Mouse (Mus musculus) inflammation-experienced regulatory T-cells, adult 6 months (primary cell): ENCODE data around the gene Prss56. TPM values are rescaled to one million over a fixed set of nuclear protein-coding genes. Genes with fewer than 3 reads are reported as not detected.

Experiments
- ATAC-seq: one replicate; pipeline ENCODE4 v1.8.0; 2017
- polyA plus RNA-seq, 3 experiments: library from polyadenylated mRNA; unstranded; fragments of 100-300 nt; shearing (Covaris generic); gene quantifications; one replicate each; pipeline ENCODE4 v1.2.1; 2017

Prss56 gene
- not detected for polyA plus RNA-seq

DNA sequence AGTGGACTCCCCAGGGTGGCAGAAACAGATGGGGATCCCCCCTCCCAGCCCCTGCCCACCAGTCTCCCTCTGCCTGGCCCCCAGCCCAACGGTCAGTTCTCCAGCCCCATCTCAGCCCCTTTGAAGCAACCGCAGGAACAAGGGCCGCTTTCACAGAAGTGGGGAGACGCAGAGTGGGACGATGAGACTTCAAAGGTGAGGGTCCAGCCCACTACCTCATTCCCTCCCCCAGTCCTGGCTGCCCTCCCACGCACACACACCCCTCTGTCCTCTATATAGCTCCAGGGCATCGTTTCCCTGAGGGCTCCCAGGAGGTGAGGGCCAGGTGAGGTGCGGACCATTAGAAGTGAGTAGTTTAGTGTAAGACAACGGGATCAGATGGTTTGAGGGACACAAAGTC lies at the start of gene Prss56:
Gene Prss56, plus strand, starts transcription at position 301 of the 400 bp plus-strand sequence.
- no peak for ATAC-seq

DNA sequence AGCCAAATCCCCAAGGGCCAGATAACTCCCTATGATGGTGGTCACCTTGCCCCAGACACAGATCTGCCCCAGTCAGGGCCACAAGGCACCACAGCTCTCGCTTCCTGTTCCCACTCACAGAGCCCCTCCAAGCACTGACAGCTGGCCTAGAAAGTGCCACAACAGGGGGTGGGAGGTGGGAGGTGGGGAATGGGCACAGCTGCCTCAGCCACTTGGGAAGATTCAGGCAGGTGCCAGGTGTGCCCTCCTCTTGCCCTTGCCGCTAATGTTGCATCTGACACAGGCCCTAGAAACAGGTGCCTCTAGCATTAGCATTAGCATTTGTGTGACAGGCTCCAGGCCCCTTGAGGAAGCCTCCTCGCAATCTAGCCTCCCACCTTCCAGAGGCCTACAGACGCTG lies 41.6 kb upstream of the Prss56 start:
- no peak for ATAC-seq

DNA sequence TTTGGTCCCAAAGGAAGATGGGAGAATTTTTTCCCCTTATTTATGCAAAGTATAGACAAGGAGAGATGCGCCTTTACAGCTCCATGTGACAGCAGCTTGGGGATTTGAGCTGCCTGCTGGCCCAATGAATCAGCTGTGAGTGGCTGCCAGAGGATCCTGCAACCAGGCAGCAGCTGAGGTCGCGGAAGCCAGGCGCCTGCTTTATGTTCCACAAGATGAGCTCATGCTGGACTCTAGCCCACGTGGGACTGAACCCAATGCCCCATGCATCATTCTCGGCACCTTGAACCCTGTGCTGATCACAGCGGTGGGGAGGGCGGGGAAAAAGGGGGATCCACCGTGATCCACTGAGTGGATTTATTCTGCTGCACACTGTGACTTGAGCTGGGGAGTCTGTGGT lies 40.7 kb upstream of the Prss56 start:
- no peak for ATAC-seq

DNA sequence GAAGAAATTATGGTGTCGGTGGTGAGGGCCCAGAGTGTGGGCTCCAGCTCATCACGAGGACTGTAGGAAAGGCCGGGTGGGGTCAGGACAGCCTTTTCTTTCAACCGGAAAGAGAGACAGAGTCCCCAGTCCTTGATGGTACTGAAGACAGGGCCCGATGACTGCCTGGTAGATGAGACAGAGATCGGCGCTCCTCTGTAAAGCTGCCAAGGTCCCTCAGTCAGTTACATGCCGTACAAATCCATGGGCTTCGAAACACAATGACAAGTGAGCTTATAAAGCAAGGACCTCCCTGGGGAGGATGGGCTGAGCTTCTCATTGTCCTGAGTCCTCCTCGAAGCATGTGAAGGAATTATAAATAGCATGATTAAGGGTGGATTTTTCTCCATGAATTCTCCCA lies 40.0 kb upstream of the Prss56 start:
- no peak for ATAC-seq

DNA sequence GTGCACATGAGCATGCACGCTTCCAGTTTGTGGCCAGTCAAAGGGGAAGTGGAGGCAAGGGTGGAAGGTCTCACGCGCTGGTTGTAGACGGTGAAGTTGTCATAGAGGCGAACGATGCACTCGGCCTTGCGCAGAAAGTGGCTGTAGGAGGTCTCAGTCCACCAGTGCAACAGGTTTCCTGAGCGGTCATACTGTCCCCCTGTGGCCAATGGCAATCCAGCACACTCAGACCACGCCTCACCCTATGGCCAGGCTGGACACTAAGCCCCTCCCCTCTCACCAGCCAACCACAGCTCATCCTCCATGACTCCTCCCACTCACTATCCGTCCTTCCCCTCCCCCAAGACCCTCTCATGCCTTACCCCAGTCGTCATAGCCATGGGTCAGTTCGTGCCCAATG lies 33.7 kb upstream of the Prss56 start:
- no peak for ATAC-seq

DNA sequence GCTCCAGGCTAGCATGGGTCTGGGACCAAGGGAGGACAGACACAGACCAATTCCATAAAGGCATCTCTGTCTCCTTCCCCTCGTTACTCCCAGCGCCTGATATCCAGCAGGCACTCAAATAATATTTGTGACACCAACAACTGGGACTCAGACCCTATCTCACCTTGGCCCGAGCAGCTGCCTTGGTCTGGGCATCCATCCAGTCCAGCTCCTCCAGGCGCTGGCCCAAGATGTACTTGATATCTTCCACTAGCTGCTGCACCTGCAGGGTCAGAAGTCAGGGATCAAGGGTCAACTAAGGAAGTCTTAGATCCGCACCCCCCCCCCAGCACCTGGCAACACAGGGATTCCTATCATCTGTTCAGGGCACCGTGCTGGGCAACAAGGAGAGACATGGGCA lies 31.8 kb upstream of the Prss56 start:
- ATAC-seq: no peak

DNA sequence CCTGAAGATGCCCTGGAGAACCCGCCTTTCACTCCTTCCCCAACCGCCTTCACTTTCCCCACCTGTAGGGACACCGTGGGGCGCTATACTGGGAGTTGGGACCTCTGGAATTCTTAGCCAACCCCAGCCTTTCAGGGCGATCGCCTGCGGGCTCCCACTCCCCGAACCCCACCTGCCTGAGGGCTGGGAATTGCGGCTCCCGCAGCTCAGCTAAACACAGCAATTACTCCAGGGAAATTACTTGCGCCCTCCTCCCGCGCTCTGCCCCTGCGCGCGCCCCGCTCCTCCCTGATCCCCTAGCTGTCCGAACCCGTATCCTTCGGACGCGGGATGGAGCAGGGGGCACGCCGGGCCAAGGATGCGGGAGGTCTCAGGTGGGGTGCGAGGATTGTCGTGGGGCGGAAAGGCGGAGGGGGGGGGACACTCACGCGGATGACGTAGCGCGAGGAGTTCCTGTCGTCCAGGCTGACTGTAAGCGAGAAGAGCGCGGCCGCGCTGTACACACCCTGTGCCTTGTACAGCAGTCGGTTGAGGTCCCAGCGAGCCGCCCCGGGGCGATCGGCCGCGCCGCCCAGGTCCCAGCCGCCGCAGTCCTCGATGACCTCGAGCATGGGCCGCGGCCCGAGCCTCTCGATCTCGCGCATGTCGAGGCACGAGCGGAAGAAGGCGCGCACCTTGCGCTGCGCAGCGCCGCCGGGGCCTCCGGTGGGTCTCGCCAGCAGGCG lies 29.2 kb upstream of the Prss56 start:
- no peak for ATAC-seq

DNA sequence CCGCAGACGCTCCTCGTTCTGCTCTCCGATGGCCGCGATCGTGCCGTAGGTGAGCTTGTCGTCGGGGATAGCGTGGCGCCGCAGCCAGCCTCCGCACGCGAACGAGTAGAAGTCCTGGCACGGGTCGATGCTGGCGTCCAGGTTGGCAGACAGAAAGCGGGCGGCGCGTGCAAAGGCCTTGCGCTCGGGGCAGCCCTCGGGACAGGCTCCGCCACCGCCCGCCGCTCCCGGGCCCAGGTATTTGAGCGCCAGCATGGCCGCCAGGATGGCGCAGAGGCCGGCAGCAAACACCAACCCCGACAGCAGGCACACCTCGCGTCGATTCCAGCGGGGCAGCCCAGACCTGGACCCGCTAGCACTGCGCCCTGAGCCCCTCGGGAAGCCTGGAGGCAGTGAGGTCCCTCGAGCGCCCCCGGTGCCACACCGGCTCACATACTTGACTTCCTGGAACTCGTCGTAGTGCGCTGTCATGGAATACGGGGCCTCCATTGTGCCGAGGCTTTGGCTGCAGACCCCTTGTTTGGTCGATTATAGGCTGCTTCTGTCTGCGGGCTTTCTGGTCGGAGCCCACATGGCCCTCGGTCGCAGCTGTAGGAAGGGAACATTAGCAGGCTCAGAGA lies 28.5 kb upstream of the Prss56 start:
- ATAC-seq: no peak

DNA sequence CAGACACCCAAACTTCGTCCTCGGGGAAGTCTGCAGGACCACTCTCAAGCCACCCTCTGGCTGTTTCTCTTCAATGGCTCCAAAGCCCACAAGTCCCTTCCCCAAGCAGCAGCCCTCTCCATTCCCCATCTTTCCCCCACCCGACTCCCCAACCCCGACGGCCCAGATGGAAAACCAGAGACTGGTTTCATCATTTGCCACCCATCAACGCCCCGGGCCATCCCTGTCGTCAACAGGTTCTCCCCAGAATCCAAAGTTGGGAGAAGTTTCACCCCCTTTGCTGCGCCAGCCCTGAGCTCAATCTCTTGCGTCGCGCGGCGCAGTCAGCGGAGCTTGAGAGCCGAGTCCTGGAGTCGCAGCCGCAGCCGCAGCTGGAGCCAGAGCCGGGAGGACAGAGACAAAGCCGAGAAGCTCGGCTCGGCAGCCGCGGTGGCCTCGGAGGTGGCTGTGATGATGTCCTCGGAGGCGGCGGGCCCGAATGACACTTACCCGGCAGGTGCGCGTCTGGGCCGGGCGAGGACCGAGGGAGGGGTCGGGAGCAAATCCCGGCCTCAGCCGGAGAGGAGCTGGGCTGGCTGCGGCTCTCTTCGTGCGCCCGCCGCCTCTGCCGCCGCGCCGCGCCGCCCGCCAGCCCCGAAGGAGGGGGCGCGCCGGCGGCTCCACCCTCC lies 27.4 kb upstream of the Prss56 start:
- no peak for ATAC-seq

DNA sequence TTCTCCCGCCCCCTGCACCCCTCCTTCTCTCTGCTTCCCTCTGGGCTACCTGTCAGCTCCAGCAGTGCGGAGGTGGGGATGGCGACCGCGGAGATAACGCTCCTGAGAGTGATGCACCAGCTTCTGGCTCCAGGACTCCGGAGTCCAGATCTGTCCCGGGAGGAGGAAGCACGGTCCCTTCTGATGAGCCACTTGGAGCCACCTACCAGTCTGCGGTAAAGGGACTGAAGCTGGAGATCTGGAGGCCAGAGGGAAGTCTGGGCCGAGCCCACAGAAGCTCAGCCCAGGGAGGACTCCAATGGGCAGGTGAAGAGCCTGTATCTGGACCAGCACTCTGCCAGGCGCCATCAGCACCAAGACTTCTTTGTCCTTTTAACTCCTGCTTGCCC lies 26.9 kb upstream of the Prss56 start, which contains the start of gene Ecel1:
Gene Ecel1, minus strand, starts transcription at position 323 of the 389 bp plus-strand sequence.
- no peak for ATAC-seq

DNA sequence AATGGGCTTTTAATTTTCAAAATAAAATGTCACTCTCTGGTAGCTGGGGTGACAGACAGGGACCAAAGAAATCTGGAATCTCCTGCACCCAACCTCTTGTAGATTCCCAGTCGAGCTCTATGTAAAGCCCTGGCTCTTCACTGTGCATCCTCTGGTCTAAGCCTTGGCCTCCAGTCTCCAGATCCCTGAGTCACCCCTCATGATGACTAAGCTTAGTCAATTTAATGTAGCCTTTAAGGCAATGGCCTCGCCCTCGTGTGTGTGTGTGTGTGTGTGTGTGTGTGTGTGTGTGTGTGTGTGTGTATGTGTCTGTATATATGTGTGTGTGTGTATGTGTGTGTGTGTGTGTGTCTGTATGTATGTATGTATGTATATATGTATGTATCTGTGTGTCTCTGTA lies 23.7 kb upstream of the Prss56 start:
- no peak for ATAC-seq

DNA sequence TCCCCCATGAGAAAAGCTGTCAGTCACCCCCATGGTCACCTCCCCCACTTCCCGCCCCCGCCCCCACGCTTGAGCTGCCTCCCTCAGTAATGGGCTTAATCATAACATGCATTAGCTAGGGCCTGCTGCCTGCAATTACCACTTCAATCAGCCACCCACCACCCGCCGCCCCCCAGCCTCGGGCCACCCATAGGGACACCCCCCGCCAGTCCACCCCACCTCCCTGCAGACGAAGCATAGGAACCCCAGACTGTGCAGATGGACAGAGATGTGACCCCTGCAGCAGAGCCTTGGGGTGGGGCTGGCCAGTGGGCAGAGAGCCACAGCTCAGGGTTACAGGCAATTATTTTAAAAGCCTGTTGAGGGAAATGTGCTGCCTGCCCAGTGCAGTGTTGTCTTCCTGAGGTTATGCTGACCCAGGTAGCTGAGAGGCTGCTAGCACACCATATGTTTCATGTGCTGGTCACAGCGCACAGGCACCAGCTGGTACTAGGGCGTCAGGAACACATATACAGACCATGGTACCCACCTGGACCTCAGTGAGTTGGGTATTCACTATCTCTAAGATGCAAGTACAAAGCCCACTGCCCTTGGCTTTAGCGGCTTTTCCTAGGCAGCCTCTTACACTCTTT lies 18.8 kb upstream of the Prss56 start:
- no peak for ATAC-seq

DNA sequence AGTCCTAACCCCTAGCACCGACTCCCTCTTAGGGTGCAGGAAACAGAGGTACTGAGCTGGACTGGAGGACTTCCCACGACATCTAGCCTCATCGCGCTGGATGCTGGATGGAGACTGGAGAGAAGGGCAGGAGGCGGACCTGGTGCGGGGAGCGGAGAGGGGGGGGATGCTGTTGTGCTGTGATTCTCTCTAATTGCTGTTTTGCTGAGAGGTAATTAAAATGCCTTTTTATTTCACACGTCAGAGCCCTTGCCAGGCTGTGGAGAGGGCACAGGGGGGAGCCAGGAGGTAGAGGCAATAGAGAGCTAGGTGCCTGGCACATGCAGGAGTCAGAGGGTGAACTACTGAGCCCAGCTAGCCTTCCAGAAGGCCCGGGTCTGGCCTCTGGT lies 18.3 kb upstream of the Prss56 start:
- no peak for ATAC-seq

DNA sequence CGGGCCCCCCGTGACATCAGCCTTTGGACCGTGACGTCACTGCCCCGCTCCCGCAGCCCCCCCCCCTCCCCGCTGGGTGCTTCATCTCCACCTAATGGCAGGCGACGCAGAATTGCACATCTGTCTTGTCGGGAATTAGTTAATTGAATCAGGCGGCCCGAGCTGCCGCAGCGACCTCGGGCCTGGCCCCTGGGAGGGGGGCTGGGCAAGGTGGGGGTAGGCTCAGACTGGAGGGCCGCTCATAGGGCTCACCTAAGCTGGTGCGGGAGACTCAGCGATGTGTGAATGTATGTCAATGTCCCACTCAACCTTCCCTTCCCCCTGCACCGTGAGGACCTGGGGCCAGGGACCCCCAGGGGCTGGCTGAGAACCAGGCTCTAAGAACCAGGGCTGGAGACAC lies 12.7 kb upstream of the Prss56 start:
- no peak for ATAC-seq

DNA sequence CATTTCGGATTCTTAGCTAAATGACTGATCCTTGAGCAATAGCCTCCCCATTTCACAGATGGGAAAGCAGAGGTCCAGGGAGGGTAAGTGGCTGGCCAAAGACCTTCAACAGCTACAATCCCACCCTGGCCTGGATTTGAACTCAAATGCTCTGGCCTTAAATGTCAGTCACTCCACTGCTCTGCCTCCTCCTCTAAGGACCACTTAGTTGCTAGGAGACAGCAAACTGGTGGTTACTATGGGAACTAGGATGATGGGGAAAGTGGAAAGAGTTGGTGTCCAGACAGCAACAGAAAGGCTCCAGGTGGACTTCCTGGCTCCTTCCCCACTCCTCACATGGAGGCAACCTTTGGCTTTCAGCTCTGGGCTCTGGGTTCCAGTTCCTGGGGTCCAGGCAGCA lies 11.8 kb upstream of the Prss56 start:
- ATAC-seq: no peak

DNA sequence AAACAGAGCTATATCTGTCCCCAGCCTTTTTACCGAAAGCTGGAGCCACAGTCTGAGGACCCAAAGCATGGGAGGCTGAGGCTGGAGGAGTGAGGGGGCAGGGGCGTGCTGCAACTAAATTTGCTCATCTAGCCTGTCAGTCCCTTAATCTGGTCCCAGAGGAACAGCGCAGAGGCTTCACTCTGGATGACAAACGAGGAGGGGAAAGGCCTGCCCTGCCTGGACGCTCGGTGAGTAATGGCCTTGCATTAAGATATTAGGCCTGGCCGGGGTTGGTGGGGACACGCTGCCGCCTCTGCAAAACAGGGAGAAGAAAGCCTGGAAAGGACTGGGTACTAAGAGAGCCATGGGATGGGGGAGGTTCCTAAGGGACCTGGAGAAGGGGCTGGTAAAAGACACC lies 10.8 kb upstream of the Prss56 start:
- no peak for ATAC-seq

DNA sequence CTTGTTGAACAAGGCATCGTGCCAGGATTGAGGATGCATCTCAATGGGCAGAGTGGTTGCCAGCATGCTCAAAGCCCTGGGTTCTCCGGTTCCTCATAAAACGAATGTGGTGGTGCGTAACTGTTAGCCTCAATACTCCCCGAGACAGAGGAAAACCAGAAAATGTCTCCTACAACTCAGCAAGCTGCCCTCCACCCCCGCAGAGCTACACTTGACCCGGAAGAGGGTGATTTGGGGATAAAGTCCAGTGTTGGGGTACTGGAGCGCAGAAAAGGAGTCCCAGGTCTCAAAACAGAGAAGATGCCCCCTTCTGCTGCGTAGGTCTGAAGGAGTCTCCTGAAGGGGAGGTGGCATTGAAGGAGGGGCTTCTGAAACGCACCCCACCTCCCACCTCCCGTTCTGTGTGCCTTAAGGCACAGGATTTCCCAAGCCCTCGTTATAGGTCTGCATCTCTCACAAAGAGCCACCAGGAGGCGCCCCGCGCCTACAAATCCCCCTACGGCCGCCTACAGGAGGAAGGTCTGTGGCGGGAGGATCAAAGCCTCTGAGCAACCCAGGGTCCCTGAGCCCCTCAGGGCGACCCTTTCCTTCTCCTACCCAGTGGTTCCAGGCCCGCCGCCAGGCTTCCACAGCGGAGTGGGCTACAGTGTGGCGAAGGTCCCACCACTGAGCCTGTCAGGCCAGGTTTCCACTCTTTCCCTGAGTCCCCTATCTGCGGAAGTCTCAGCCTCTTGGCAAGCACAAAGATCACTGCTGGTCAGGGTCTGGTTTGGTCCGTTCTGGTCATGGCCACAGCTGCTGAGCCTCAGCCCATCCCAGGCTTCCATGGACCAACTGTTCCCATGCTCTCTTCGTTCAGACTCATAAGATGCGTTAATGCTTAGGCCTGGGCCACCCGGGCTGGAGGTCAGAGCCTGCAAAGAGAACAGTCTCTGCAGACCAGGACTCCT lies 8.8 kb upstream of the Prss56 start:
- ATAC-seq: peak; percentile 50

DNA sequence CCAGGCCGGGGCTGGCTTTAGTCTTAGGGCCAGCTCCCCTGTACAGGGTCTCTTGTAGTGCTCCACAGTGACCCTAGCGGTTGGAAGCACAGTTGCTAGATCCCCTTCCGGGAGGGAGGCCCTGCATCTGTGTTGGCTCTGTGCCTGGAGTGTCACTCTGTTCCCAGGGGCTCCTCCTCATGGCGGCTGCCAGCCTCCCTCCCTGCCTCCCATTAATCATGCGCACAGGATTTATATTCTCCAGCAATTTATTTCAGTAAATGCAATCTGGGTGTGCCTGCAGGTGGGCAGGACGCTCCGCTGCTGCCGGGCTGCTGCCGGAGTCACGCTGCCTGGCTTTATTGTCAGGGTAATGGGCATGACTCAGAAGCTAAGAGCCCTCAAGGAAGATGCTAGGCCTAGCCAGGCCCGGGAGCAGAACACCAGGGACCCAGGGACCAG lies 7.2 kb upstream of the Prss56 start:
- no peak for ATAC-seq

DNA sequence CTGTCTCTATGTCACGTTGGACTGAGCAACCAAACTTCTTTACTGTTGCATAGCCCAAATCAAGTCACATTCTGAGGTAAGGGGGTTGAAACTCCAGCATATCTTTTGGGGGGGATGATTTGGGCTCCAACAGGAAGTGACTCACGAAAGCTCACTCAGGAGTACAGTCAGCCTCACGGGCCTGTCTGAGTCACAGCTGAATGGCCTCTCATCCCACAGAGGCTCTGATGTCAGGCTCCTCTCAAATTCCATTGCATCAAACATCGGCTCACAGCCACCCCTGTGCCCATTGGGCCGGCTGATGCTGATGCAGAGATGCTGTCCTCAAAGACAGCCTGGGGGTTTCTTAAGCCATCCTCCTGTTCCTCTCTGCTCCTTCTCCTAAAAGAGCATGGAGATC lies 2.2 kb upstream of the Prss56 start:
- ATAC-seq: peak; percentile 84

DNA sequence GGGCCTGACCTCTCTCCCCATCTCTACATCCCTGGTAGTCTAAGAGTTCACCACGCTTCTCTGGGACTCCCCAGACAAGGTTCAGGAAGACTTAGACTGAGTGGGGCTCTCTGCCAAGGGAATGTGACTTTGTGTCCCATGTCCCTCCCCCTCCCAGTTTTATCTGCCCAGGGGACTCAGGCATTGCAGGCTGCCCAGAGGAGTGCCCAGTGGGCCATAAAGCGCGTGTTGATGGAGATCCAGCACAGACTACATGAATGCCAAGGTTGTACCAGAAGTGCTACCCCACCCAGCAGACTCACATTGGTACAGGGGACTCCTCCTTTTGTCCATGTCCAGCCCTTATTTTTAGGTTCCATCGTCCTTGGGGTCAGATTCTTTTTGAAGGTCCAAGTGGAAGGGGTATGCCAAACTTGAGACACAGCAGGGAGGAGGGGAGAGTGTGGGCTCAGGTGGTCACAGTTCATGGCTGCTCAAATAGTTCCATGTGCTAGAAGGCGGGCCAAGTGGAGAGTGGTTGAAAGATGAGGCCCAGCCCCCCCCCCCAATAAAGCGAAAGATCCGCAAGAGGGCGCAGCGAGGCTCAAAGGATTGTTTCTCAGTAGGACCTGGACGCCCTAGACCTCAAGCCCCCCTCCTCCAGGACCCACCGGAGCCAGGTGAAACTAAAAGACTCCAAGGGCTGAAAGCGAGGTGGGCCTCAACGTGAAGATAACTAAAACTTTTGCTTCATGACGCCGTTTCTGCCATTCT lies 1.1 kb downstream of the Prss56 start:
- no peak for ATAC-seq

DNA sequence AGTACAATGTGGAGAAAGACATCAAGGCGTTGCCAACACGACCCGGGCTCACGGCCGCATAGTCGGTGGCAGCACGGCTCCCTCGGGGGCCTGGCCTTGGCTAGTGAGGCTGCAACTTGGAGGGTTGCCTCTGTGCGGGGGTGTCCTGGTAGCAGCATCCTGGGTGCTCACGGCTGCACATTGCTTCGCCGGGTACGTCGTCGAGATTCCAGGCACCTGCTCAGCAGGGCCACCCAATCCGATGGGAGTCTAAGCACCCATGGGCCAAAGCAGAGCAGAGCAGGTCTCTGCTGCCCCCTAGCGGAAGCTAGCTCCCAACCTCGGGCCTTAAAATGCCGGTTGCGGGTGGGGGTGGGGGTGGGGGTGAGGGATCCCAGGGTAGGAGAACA lies 1.6 kb downstream of the Prss56 start:
- peak; percentile 49 for ATAC-seq

DNA sequence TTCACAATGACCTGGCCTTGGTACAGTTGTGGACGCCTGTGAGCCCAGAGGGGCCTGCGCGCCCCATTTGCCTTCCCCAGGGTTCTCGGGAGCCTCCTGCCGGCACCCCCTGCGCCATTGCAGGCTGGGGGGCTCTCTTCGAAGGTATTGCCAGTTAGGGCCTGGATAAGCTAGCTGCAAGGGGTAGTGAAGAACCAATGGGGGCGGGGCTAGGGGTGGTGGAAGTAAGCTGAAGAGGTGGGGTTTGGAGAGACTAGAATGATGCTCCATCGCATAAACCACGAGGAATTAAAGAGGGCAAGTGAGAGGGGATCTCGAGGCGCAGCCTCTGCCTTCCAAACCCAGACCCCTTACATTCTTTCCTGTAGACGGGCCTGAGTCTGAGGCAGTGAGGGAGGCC lies 2.4 kb downstream of the Prss56 start:
- ATAC-seq: no peak
